Mouse (Mus musculus) neural tube, embryonic 14.5 days (tissue): Measurements from ENCODE around the gene Gm28048. TPM values are rescaled to one million over a fixed set of nuclear protein-coding genes. Genes with fewer than 3 reads are reported as not detected.
A peak's percentile ranks its signal among the peaks of the same experiment; 100 is the strongest.

ENCODE experiments used
- ATAC-seq: fragments of 200-750 bp; cut with Nextera tagmentation; 2 replicates; pipeline ENCODE4 v1.8.0; 2017; ENCODE audit warnings: low read depth, mild to moderate bottlenecking, moderate TSS enrichment, moderate library complexity
- H3K27ac ChIP-seq: fragments of 300-500 bp; sonication (generic); 2 replicates; pipeline ENCODE4 v1.5.1; 2014; ENCODE audit warnings: low read depth, mild to moderate bottlenecking, control low read depth, low read length, moderate library complexity, mixed read lengths
- H3K27me3 ChIP-seq: fragments of 300-500 bp; sonication (generic); 2 replicates; pipeline ENCODE4 v1.6.1; 2014; ENCODE audit warnings: low read length; ENCODE audit not compliant: control insufficient read depth, insufficient read depth
- H3K36me3 ChIP-seq: fragments of 300-500 bp; sonication (generic); 2 replicates; pipeline ENCODE4 v1.6.1; 2014; ENCODE audit warnings: low read length, mixed read lengths; ENCODE audit not compliant: control insufficient read depth, insufficient read depth
- H3K4me1 ChIP-seq: fragments of 300-500 bp; sonication (generic); 2 replicates; pipeline ENCODE4 v1.6.1; 2014; ENCODE audit warnings: low read length; ENCODE audit not compliant: control insufficient read depth, insufficient read depth
- H3K4me2 ChIP-seq: fragments of 300-500 bp; sonication (generic); 2 replicates; pipeline ENCODE4 v1.6.1; 2014; ENCODE audit warnings: mild to moderate bottlenecking, low read depth, low read length, control low read depth
- H3K4me3 ChIP-seq: fragments of 300-500 bp; sonication (generic); 2 replicates; pipeline ENCODE4 v1.5.1; 2014; ENCODE audit warnings: low read depth, low read length, control low read depth, mixed read lengths
- H3K9ac ChIP-seq: fragments of 300-500 bp; sonication (generic); replicated peaks from 2 replicates; pipeline ENCODE4 v1.6.1; 2014; ENCODE audit warnings: low read depth, mild to moderate bottlenecking, control low read depth, low read length, mixed read lengths
- H3K9me3 ChIP-seq: fragments of 300-500 bp; sonication (generic); 2 replicates; pipeline ENCODE4 v1.6.1; 2016; ENCODE audit warnings: low read length; ENCODE audit not compliant: control insufficient read depth
- WGBS: fragments of 180-500 bp; shearing (Covaris S2); extraction: QIAGEN DNeasy Blood & Tissue Kit; methylation state at CpG from one replicate; pipeline ENCODE4 v1.1.7; 2014; 5-methylcytosine and 5-hydroxymethylcytosine counted together
- polyA plus RNA-seq: library from polyadenylated mRNA; unstranded; fragments of >200 nt; fragmentation: Nextera tagmentation; extraction: Ambion mirVana; gene quantifications from 2 replicates; pipeline ENCODE4 v1.2.1, GENCODE M21; 2014

Gene Gm28048
- polyA plus RNA-seq, 1 experiment from 2014 or later, result 1.7 TPM

GRCm38 (mm10) chr11:23013580-23014294 lies 31.8 kb upstream of the Gm28048 start:
- Histone ChIP-seq H3K9ac (no peak overlapping the region), H3K36me3 (no peaks in the 10 kb centered on the region), H3K27ac (no peak overlapping the region), H3K4me3 (no peak overlapping the region), H3K4me2 (no peak overlapping the region), H3K4me1 (no peaks in the 10 kb centered on the region; the same call in 1 of the 2 replicates), H3K27me3 (no peaks in the 10 kb centered on the region), H3K9me3 (no peaks in the 10 kb centered on the region)
- 90% methylated on average over 4 of the region's 4 CpGs for WGBS
- ATAC-seq, result no peak

- Histone ChIP-seq H3K36me3 (no peaks in the 10 kb centered on the region), H3K9me3 (no peaks in the 10 kb centered on the region), H3K4me1 (no peaks in the 10 kb centered on the region; the same call in 1 of the 2 replicates), H3K4me3 (no peak overlapping the region), H3K27ac (no peak overlapping the region), H3K9ac (no peak overlapping the region), H3K27me3 (no peaks in the 10 kb centered on the region), H3K4me2 (no peak overlapping the region)
- WGBS, result 91% methylated on average over 1 of the region's 1 CpGs
- ATAC-seq, result no peak
These were observed 31.2 kb upstream of the Gm28048 start for GRCm38 (mm10) chr11:23013096-23013495.

GRCm38 (mm10) chr11:23008824-23009200 lies 26.9 kb upstream of the Gm28048 start:
- peak overlapping the region; percentile 71 for H3K4me2 ChIP-seq
- H3K27ac ChIP-seq, result no peak overlapping the region; the same call in 1 of the 2 replicates
- H3K4me3 ChIP-seq, result peak overlapping the region; percentile 56
- no peaks in the 10 kb centered on the region for H3K9me3 ChIP-seq
- H3K27me3 ChIP-seq, result no peaks in the 10 kb centered on the region
- ATAC-seq, result no peak
- H3K36me3 ChIP-seq, result peaks cover 7% of the 10 kb centered on the region
- 37% methylated on average over 4 of the region's 4 CpGs for WGBS
- H3K9ac ChIP-seq, result peak overlapping the region; percentile 74; the same call in 1 of the 2 replicates
- no peaks in the 10 kb centered on the region; the same call in 1 of the 2 replicates for H3K4me1 ChIP-seq

GRCm38 (mm10) chr11:23008181-23008823 lies 26.4 kb upstream of the Gm28048 start:
- peak; percentile 97 for ATAC-seq
- WGBS, result under 1% methylated on average over 40 of the region's 40 CpGs
- Histone ChIP-seq H3K4me2 (peak overlapping the region; percentile 71), H3K9ac (peak overlapping the region; percentile 74), H3K4me1 (no peaks in the 10 kb centered on the region; the same call in 1 of the 2 replicates), H3K27me3 (no peaks in the 10 kb centered on the region), H3K36me3 (peaks cover 7% of the 10 kb centered on the region), H3K4me3 (peak overlapping the region; percentile 56), H3K27ac (peak overlapping the region; percentile 94), H3K9me3 (no peaks in the 10 kb centered on the region)

GRCm38 (mm10) chr11:23007481-23008180 lies 25.7 kb upstream of the Gm28048 start, which contains the start of gene Fam161a:
Gene Fam161a (plus strand): TSS chr11:23007531.
- Histone ChIP-seq H3K36me3 (peaks cover 12% of the 10 kb centered on the region), H3K27me3 (no peaks in the 10 kb centered on the region), H3K4me2 (peak within 1 kb of the TSS; percentile 71), H3K27ac (peak within 1 kb of the TSS; percentile 94), H3K9me3 (no peaks in the 10 kb centered on the region), H3K4me3 (peak within 1 kb of the TSS; percentile 56), H3K9ac (peak within 1 kb of the TSS; percentile 74), H3K4me1 (no peaks in the 10 kb centered on the region; the same call in 1 of the 2 replicates)
- under 1% methylated on average over 22 of the region's 22 CpGs for WGBS
- ATAC-seq, result peak; percentile 95

GRCm38 (mm10) chr11:23007166-23007480 lies 25.2 kb upstream of the Gm28048 start:
- Histone ChIP-seq H3K27me3 (no peaks in the 10 kb centered on the region), H3K36me3 (peaks cover 17% of the 10 kb centered on the region), H3K9ac (peak overlapping the region; percentile 37; the same call in 1 of the 2 replicates), H3K4me1 (no peaks in the 10 kb centered on the region; the same call in 1 of the 2 replicates), H3K9me3 (no peaks in the 10 kb centered on the region), H3K27ac (peak overlapping the region; percentile 94), H3K4me2 (peak overlapping the region; percentile 71), H3K4me3 (peak overlapping the region; percentile 56)
- WGBS, result 3% methylated on average over 6 of the region's 6 CpGs
- peak; percentile 55 for ATAC-seq

- no peak for ATAC-seq
- H3K36me3 ChIP-seq, result peaks cover 31% of the 10 kb centered on the region
- 90% methylated on average over 1 of the region's 1 CpGs for WGBS
These were observed 23.4 kb upstream of the Gm28048 start for GRCm38 (mm10) chr11:23005276-23005675.

GRCm38 (mm10) chr11:22998308-22998707 lies 16.4 kb upstream of the Gm28048 start:
- Histone ChIP-seq H3K9me3 (no peaks in the 10 kb centered on the region), H3K36me3 (peaks cover 78% of the 10 kb centered on the region), H3K4me3 (no peak overlapping the region), H3K4me1 (no peaks in the 10 kb centered on the region), H3K9ac (no peak overlapping the region), H3K27ac (no peak overlapping the region), H3K4me2 (no peak overlapping the region), H3K27me3 (no peaks in the 10 kb centered on the region)
- WGBS, result 91% methylated on average over 1 of the region's 1 CpGs
- no peak for ATAC-seq

More at GRCm38 (mm10) chr11:23005276-23005675, 23.4 kb upstream of the Gm28048 start:
- Histone ChIP-seq H3K4me1 (no peaks in the 10 kb centered on the region; the same call in 1 of the 2 replicates), H3K9me3 (no peaks in the 10 kb centered on the region), H3K9ac (no peak overlapping the region), H3K27me3 (no peaks in the 10 kb centered on the region), H3K4me3 (no peak overlapping the region), H3K27ac (no peak overlapping the region), H3K4me2 (no peak overlapping the region)
